In genomic region chr5:115507267-115507980, GRCm38 (mm10) we compare ENCODE assay signal across 9 mouse cellular contexts. TPM values are rescaled to one million over a fixed set of nuclear protein-coding genes. Genes with fewer than 3 reads are reported as not detected.
DNase-seq lines count a peak whose midpoint lies in the region; ATAC-seq and TF ChIP-seq lines count a peak whose summit lies in the region.
"Had no signal": no experiment of that assay in that cellular context is flagged by ENCODE, and none has a peak within 500 bp of the region (broad histone marks: within the 10 kb centered on the region; RNA-seq: fewer than 3 reads in every experiment).

No protein-coding gene starts in this region.

- ATAC-seq in forebrain, embryonic 14.5 days, result no peak
- ATAC-seq in liver, embryonic 13.5 days (ENCODE audit: low read depth), result no peak

- TF ChIP-seq CTCF in gastrocnemius, adult 2 months (IDR thresholded peaks at IDR 0.05), result no peak
- no peak for TF ChIP-seq CTCF in E14TG2a.4 (conservative IDR thresholded peaks at IDR 0.05; ENCODE audit: low read length)

- intact Hi-C loops in gastrocnemius, adult 2 months (cut with DNase I), result loop anchor here (5.0 kb wide), 1 partner anchor 50 kb away; the partner anchor contains the start of gene Rplp0

- no peak for DNase-seq in gastrocnemius, adult 2 months
- DNase-seq in gastrocnemius, adult 8-10 months (ENCODE audit: low spot score in 2 of 2), result no peak
- no peak for DNase-seq in forebrain, embryonic 14.5 days (ENCODE audit: low spot score)
- DNase-seq in liver, embryonic 13.5 days, result no peak
- peak; percentile 30 for DNase-seq in thymus, postnatal 4 days
- DNase-seq in adrenal gland, postnatal 36 days, result no peak
- DNase-seq in layer of hippocampus, adult 9-10 months (ENCODE audit: low spot score), result no peak

- peak overlapping the region; percentile 98 for H3K27ac ChIP-seq in gastrocnemius, adult 2 months
- H3K27ac ChIP-seq in forebrain, embryonic 14.5 days (ENCODE audit: low read depth, low read length), result no peak overlapping the region
- H3K27ac ChIP-seq in liver, embryonic 13.5 days, result no peak overlapping the region

- H3K36me3 ChIP-seq in E14TG2a.4 (ENCODE audit: insufficient read depth, low read length), result peaks cover 4% of the 10 kb centered on the region; the same call in 1 of the 2 replicates
- H3K36me3 ChIP-seq in forebrain, embryonic 14.5 days (ENCODE audit: control insufficient read depth, insufficient read depth, low read length), result no peaks in the 10 kb centered on the region
- H3K36me3 ChIP-seq in liver, embryonic 13.5 days, result no peaks in the 10 kb centered on the region

- 24% methylated on average over 12 of the region's 12 CpGs for WGBS in forebrain, embryonic 14.5 days
- 9% methylated on average over 12 of the region's 12 CpGs for WGBS in liver, embryonic 13.5 days (ENCODE audit: insufficient replicate concordance)

- H3K4me2 ChIP-seq in forebrain, embryonic 14.5 days (ENCODE audit: low read length), result peak overlapping the region; percentile 82
- H3K4me2 ChIP-seq in liver, embryonic 13.5 days, result peak overlapping the region; percentile 98

- H3K9me3 ChIP-seq in E14TG2a.4 (ENCODE audit: low read length), result no peaks in the 10 kb centered on the region
- no peaks in the 10 kb centered on the region for H3K9me3 ChIP-seq in forebrain, embryonic 14.5 days (replicated peaks; ENCODE audit: control insufficient read depth, low read length)
- no peaks in the 10 kb centered on the region for H3K9me3 ChIP-seq in liver, embryonic 13.5 days (replicated peaks)

- H3K27me3 ChIP-seq in E14TG2a.4 (ENCODE audit: insufficient read depth, low read length), result peaks cover 16% of the 10 kb centered on the region
- H3K27me3 ChIP-seq in forebrain, embryonic 14.5 days (replicated peaks; ENCODE audit: control insufficient read depth, insufficient read depth, low read length), result no peaks in the 10 kb centered on the region
- H3K27me3 ChIP-seq in liver, embryonic 13.5 days, result 0 out of 2 replicates have a peak, but pooled peaks cover 4% of the 10 kb centered on the region
- H3K27me3 ChIP-seq: Patski had no signal

- peak overlapping the region; percentile 91 for H3K9ac ChIP-seq in forebrain, embryonic 14.5 days (ENCODE audit: low read length)
- H3K9ac ChIP-seq in liver, embryonic 13.5 days, result peak overlapping the region; percentile 88

- H3K4me3 ChIP-seq in gastrocnemius, adult 2 months, result peak overlapping the region; percentile 77
- H3K4me3 ChIP-seq in E14TG2a.4 (replicated peaks; ENCODE audit: low read length), result peak overlapping the region; percentile 90
- peak overlapping the region; percentile 89 for H3K4me3 ChIP-seq in forebrain, embryonic 14.5 days (ENCODE audit: low read depth, low read length)
- H3K4me3 ChIP-seq in liver, embryonic 13.5 days (replicated peaks), result peak overlapping the region; percentile 84

- peaks cover 63% of the 10 kb centered on the region for H3K4me1 ChIP-seq in E14TG2a.4 (replicated peaks; ENCODE audit: low read depth, low read length)
- peaks cover 29% of the 10 kb centered on the region for H3K4me1 ChIP-seq in forebrain, embryonic 14.5 days (ENCODE audit: control insufficient read depth, insufficient read depth, low read length)
- H3K4me1 ChIP-seq in liver, embryonic 13.5 days (replicated peaks), result peaks cover 58% of the 10 kb centered on the region

RNA-seq across cellular contexts. Expression of gene Pxn, which starts 0.9 kb away (rescaled TPM):
- total RNA-seq in gastrocnemius, adult 2 months (2021), result 10 to 100 TPM; 79.2 to 95.2 TPM
- 10 to 100 TPM; 76.0 to 89.9 (median 78.1) TPM for total RNA-seq in gastrocnemius, adult 8-10 months (2022)
- 7.5 and 9.8 TPM in 2 replicates for polyA plus RNA-seq in forebrain, embryonic 14.5 days (2014; fragmentation: Nextera tagmentation; extraction: Ambion mirVana)
- 11.1 and 14.5 TPM in 2 replicates for polyA plus RNA-seq in liver, embryonic 13.5 days (2015; fragmentation: Nextera tagmentation; extraction: Ambion mirVana)
- total RNA-seq in adrenal gland, postnatal 36 days (2021), result 10 to 100 TPM; 33.5 to 54.2 TPM

RNA-seq across cellular contexts. Expression of gene Sirt4, which starts 22.9 kb away (rescaled TPM):
- total RNA-seq in gastrocnemius, adult 2 months (2021), result 10 to 100 TPM; 10.9 to 17.3 TPM
- 10 to 100 TPM in 1 of 4 experiments, 1 to 10 TPM in 3; 7.2 to 13.5 (median 9.4) TPM for total RNA-seq in gastrocnemius, adult 8-10 months (2022)
- polyA plus RNA-seq in forebrain, embryonic 14.5 days (2014; fragmentation: Nextera tagmentation; extraction: Ambion mirVana), result 19.5 and 24.3 TPM in 2 replicates
- 5.6 and 6.1 TPM in 2 replicates for polyA plus RNA-seq in liver, embryonic 13.5 days (2015; fragmentation: Nextera tagmentation; extraction: Ambion mirVana)
- 10 to 100 TPM; 20.8 to 22.6 TPM for total RNA-seq in adrenal gland, postnatal 36 days (2021)

RNA-seq across cellular contexts. Expression of gene Pla2g1b, which starts 41.4 kb away (rescaled TPM):
- total RNA-seq in gastrocnemius, adult 2 months (2021), result not detected
- not detected for total RNA-seq in gastrocnemius, adult 8-10 months (2022)
- polyA plus RNA-seq in forebrain, embryonic 14.5 days (2014; fragmentation: Nextera tagmentation; extraction: Ambion mirVana), result not detected in 2 replicates
- polyA plus RNA-seq in liver, embryonic 13.5 days (2015; fragmentation: Nextera tagmentation; extraction: Ambion mirVana), result 0.35 TPM in 1 of 2 replicates, not detected in the other
- not detected for total RNA-seq in adrenal gland, postnatal 36 days (2021)
- polyA plus RNA-seq: Patski had no signal

RNA-seq across cellular contexts. Expression of gene Rplp0, which starts 51.8 kb away (rescaled TPM):
- total RNA-seq in gastrocnemius, adult 2 months (2021), result 100 to 1,000 TPM; 567 to 689 TPM
- 100 to 1,000 TPM; 566 to 724 (median 629) TPM for total RNA-seq in gastrocnemius, adult 8-10 months (2022)
- polyA plus RNA-seq in forebrain, embryonic 14.5 days (2014; fragmentation: Nextera tagmentation; extraction: Ambion mirVana), result 1,112 and 1,434 TPM in 2 replicates
- 1,664 and 1,673 TPM in 2 replicates for polyA plus RNA-seq in liver, embryonic 13.5 days (2015; fragmentation: Nextera tagmentation; extraction: Ambion mirVana)
- total RNA-seq in adrenal gland, postnatal 36 days (2021), result 100 to 1,000 TPM; 829 to 906 TPM

RNA-seq across cellular contexts. Expression of gene Gcn1l1, which starts 57.6 kb away (rescaled TPM):
- total RNA-seq in gastrocnemius, adult 2 months (2021), result 10 to 100 TPM; 31.3 to 31.9 TPM
- 10 to 100 TPM; 28.1 to 31.2 (median 30.6) TPM for total RNA-seq in gastrocnemius, adult 8-10 months (2022)
- 29.2 and 41.2 TPM in 2 replicates for polyA plus RNA-seq in forebrain, embryonic 14.5 days (2014; fragmentation: Nextera tagmentation; extraction: Ambion mirVana)
- 18.7 and 19.3 TPM in 2 replicates for polyA plus RNA-seq in liver, embryonic 13.5 days (2015; fragmentation: Nextera tagmentation; extraction: Ambion mirVana)
- total RNA-seq in adrenal gland, postnatal 36 days (2021), result 10 to 100 TPM; 53.9 to 69.5 TPM
